Mouse (Mus musculus): ENCODE measurements around the gene Gm17359.

Gm17359 gene

DNA sequence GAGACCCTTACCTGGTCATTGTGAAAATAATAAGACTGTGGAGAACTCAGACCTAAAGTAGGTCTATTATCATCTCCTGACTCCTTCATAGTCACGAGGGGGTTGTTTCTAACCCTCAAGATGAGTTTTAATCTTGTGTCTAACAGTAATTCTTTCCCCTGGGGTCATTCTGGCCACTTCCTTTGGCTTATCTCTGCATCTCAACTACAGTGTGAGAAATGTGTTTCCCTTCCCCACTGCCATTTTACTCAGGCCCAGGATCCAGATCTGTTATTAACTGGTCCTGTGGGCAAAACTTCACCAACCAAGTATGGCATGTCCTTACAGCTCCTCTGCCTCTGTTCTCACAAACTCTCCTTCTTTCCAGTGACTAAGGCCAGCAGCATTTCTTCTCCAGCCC, 12.8 kb downstream of the Gm17359 start:
- DNase-seq (ENCODE audit: low read depth, low spot score) = no peak

DNA sequence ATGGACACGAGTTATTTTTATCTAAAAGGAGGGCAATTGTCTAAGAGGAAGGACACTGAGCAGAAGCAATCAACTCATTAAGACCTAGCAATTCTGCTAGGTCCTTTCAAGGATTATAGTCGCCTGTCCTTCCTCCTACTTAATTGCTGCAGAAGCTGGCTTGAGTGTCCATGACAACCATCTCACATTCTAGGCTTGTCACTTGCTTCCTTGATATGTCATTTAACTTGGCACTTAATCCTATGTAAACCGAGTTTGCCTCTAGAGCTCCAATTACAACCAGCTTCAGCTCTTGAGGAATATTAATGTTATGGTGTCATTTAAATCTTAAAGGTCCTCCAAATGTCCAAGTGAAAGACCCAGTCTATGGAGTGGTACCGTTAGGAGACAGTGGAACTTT, 22.3 kb downstream of the Gm17359 start:
- no peak for DNase-seq (ENCODE audit: low read depth, low spot score)

DNA sequence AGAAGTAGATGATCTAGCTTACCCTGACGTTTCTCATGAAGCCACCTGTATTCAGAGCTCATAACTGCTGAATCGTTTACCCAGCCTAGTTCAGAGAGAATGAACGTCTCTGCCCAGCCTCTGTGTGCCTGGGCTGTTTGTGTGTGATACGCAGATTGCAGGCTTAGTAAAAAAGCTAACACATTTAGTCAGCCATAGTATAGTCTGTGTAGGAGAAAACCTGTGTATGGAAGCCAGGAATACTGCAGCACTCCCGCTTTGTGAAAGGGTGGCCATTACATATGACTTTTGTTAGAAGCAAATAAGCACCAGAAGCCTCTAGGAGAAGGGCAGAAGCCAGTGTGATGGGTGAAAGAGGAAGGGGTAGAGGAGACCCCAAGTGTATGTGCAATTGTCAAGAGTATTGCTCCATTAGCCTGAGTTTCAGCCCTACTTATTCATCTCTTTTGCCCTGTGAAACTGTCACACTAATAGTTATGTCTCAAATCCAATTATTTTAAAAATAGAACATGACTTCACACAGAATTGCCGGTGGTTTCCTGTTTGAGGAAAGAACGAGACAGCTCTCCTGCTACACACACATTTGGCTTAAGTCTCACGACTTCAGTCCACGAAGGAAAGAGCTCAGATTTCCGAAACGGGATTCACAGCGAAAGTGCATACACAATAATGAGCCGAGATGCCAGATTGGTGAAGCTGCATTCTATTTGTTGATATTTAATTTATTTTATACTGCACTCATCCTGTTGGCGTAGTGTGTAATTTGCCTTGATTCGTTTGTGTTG, 24.0 kb downstream of the Gm17359 start:
- no peak for DNase-seq (ENCODE audit: low read depth, low spot score)

DNA sequence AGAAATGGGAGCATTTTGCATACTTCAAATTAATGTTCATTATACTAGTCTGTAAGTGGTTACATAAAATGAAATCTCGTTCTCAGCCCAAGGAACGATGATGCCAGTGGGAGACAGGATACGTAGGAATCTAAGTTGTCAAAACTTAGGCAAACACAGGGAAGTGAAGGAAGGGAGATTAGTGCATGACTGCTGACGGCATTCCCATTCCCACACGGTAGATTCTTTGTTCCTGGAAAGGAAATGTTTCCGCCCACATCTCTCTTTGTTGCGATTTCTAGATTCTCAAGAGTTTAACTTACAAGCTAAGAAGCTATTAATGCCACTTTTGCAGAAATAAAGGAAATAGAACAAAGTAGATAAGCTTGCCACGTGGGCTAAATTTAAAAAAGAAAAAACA, 29.6 kb downstream of the Gm17359 start:
- no peak for DNase-seq (ENCODE audit: low read depth, low spot score)

DNA sequence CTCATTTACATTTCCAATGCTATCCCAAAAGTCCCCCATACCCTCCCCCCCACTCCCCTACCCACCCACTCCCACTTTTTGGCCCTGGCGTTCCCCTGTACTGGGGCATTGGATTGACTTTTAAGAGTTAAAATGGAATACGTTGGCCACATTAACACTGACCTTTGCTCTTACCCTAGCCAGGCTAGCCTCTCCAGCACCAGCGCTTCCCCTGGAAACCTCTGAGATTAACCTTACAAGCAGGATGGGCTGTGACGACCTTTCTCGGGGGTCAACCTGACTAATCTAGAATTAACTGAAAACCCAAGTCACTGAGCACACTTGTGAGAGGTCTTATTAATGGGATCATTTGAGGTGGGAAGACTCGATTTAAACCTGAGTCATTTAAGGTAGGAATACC, 31.8 kb downstream of the Gm17359 start:
- no peak for DNase-seq (ENCODE audit: low read depth, low spot score)

DNA sequence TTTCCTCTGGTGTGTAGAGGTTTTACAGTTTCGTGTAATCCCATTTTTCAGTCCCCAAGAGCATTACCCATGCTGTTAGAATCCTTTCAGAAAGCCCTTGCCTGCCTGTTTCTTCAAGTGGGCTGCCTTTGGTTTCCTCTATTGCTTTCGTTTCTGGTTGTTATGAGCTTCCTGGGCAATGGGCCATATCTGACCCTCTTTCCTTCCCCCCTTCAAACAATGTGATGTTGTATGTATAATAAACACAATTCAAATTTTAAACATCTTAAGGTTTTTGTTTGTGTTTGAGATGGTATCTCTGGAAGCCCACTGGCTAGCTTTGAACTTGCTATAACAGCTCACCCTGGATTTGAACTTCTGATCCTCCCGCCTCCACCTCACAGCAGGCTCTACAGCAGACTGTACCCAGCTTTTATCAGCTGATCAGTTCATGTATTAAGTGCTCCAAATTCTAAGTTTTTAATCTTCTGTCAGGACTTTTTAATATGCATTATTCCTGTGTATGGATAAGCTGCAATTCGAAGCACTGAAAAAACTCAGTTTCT, 34.0 kb downstream of the Gm17359 start:
- DNase-seq (ENCODE audit: low read depth, low spot score) = no peak

DNA sequence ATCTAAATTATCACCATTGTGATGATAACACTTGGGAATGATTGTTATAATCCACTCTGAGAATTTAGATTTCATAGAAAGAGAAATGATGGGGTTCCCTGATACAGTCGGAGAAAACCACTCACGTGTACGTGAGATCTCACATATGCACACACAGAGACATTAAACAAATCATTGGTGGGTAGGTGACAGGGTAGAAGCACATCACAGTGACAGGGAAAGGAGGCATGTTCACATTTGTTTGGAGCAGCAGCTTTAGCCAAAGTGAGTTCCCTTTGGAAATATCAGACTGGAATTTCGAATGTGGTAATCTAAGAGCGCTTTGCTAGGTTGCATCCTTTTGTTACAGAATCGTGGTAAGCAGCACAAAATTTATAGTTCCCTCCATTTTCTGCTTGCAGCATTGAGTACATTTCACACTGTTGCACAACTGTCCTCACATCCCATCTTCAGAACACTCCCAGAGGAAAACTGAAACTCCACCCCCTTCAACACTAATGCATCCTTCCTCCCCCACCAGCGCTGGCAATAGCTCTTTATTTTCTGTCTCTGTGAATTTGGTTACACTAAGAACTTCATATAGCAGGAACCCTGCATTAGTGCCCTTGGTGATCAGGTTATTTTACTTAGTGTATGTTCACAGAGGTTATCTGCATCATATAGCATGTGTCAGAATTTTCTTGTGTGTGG, 35.2 kb downstream of the Gm17359 start:
- DNase-seq (ENCODE audit: low read depth, low spot score) = no peak

DNA sequence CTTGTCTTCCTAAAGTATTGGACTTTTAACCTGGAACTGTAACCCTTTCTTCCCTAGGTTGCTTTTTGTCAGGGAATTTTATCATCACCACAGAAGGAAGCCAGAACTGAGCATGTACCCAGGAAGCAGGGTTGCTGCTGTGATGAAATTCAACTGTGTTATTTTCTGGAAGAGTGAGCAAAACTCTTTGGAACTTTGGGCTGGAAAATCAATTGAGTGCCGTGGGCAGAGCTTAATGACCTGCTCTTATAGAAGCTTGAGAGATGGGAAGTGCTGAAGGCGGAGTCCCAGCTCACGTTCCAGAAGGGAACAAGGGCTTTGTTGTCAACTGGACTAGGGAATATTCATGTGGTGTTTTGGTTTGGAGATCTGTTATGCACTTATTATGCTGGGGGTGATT, 37.5 kb downstream of the Gm17359 start:
- DNase-seq (ENCODE audit: low read depth, low spot score) = no peak

DNA sequence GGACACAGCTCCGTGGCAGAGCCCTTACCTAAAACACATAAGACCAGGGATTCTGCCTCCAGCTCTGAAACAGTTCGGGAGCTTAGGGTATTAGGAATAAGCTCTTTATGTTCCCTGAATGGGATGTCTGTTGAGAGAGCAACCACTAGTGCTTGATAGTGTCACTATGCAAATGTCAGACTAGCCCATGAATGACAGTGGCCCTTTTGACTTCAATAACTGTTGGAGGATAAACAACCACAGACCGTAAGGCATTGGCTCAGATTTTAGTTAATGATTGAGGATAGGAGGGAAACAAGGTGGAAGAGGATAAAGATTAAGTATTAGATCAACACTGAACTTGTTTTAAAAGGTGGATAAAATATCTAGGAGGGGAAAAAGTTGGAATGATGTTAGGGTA, 41.6 kb downstream of the Gm17359 start:
- DNase-seq (ENCODE audit: low read depth, low spot score) = no peak

DNA sequence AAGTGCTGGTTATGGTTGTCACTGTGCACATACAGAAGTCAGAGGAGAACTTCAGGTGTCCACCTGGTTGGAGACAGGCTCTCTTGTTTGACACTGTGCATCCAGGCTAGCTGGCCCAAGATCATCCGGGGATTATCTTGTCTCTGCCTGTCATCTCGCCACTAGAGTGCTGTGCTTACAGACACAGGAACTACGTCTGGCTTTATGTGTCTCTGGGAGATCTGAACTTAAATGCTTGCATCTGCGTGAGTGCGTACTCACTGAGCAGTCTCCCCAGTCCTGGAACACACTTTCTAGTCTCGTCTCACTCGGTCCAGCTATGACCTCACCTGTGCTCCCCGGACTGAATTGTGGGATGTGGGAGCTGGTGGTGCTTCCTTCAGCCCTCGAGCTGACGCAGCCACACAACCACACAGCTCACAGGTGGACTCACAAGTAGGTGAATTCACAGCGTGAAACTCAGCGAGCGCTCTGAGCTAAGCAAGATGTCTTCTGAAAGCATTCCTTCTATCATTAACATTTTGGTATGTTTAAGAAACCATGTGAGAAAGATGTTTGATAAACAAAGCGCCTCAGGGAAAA, 42.9 kb downstream of the Gm17359 start:
- DNase-seq (ENCODE audit: low read depth, low spot score) = no peak

DNA sequence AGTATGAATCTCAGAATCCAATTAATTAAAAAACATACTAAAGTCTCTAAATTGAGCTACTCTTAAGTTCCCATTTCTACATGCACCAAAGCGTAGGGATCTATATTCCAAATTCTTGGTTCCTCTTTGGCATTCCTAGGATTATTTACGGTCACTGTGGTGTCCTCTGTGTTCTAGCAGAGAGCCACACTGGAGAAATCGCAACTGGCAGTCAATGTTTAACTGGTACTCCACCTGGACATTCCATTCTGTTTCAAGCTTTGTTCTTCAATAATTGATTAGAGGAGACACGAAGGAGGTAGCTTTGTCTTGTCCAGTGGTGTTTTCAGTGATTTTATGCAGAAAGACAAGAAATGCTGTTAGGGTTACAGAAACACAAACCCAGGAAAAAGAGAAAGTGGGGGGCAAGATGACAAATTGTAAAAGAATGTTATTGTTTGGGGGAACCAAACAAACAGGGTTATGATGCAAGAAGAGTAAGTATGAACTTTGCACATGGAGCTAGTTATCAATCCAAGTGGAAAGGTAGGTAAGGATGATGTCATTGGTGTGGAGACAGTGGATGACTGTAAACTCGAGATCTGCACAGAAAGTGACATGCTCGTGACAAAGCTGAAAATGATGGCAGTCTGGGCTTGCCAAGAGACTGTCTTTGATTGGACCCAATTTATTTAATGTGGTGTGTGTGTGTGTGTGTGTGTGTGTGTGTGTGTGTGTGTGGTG, 43.6 kb downstream of the Gm17359 start:
- no peak for DNase-seq (ENCODE audit: low read depth, low spot score)

DNA sequence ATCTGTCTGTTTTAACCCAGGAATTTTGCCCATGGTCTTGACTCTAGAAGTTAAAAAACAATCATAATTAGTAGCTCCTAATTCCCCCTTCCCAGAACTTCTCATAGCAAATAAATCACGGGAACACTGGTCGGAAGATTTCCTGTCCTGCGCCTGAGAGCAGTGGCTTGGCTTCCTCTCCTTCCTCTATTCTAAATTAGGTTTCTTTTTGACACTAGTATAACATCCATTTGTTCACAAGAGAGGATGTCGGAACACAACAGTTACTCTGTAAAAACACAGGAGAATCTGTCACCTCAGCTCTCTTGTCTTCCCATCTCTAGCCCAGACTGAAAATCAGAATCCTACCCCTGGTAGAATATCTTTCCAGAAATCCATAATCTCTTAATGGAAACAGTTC, 44.9 kb downstream of the Gm17359 start:
- DNase-seq (ENCODE audit: low read depth, low spot score) = no peak

DNA sequence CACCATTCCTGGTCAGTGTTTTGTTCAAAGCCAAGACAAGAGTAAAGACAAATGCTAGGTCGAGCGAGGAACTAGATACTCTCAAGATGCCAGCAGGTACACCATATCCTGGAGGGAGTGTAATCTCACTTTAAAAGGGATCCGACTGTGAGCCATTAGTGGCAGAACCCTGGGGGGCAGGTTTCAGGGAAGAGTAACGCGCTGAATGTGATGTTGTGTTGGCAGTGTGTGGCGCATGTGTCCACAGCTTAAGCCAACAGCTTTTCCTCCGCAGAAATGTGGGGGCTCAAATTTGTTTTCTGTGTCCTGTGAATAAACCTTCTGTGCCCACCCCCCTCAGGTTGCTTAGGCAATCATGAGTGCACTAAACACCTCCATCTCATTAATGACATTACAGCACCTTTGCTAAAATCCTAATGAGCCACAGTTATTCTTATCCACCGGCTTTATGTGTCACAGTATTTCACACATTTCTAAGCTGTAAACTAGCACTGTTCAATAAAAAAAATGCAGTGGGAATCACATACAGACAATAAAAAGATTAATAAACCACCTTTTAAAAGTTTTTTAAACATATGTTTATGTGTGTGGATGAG, 49.1 kb downstream of the Gm17359 start:
- no peak for DNase-seq (ENCODE audit: low read depth, low spot score)

DNA sequence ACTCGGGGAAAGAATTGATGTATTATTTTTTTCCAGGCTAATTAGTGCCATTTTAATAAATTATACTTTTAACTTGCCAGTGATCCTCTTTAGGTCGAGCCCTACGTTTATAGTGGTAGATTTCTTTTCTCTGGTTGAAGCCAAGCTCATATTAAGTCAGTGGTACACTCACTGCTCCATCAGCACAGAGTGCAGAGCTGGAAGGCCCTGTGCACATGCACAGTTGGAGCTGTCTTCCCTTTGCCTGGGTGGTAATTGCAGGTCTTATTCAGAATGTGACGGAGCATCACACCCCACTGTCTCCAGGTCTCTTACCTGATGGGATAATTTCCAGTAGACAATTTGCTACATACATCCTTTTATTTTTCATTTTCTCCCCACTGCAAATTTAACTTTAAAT, 52.6 kb downstream of the Gm17359 start:
- DNase-seq (ENCODE audit: low read depth, low spot score) = no peak

DNA sequence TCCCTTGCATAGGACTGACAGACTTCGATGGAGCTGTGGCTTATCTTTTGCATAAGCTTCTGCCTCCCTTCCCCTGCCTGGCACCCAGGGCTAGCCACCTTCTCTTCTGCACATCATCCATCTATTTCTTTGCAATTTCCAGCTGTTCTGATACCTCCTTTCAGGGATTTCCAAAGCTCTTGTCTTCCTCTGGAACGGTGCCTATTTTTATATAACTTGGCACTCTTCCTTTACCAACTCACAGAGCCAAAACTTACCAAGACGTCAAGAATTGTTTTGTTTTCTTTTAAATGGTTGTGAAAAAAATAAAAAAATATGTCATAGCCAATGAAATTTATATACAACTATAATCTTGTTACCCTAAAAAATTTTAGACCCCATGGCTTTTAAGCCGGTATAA, 64.1 kb downstream of the Gm17359 start:
- peak; percentile 15 for DNase-seq (ENCODE audit: low read depth, low spot score)

DNA sequence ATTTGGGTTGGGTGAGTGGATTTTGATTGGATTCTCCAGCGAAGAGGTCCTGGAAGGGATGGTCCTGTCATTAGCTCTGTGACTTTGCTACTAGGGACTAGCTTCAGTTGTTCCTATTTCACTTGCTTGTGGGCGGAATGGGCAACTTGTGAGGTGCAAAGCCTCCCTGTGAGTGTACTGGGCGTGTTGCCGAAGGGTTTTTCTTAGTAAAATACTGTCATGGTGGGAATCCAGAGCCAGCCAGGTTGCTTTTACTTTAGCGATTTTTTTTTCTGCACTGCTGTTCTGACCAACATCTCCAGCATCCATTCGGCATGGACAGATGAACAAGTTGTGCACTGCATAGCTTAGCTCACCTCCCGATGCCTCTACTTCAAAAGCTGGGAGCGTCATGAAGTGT, 65.6 kb downstream of the Gm17359 start:
- no peak for DNase-seq (ENCODE audit: low read depth, low spot score)

DNA sequence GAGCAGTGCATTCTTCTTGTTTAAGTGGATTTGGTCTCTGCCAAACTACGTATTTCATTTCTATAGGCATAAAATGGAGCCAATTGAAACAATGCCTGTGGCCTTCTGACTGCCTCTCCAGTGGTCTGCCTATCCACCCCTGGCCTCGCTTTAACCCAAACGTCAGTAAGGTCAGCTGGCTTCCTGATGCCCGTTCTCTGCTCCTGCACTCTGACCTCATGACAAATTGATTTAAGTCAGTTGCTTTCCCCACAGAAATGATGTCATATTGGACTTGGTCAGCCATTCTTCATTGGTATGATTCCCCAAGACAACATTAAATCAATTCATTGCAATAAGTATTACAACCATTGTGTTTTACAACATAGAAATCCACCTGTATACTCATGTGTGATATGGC, 72.1 kb downstream of the Gm17359 start:
- DNase-seq (ENCODE audit: low read depth, low spot score) = no peak

DNA sequence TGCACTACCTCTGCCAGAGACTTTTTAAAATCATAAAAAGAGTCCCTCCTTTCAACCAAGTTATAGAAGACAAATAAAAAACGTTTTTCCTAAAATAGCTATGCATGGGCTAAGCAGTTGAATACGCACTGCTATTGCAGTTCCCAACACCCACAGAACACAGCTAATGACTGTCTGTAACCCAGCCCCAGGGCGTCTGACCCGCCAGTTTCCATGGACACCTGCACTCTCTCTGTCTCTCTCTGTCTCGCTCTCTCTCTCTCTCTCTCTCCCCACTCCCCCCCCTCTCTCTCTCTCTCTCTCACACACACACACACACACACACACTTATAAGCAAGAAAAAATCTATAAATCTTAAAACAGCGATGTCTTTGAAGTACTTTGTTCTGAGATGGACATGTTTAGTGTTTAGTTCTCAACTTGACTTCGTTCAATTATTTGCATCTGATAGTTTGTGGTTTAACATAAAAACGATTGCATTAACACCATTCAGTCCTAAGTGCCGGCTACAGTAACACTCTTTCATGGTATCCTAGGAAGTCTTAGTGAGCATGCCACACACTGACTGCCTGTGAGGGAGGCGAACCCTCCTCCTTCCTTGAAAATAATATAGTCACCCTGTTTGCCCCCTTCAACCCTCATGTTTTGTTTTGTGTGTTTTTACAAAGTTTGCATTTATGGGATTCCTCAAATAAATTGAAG, 73.6 kb downstream of the Gm17359 start:
- DNase-seq (ENCODE audit: low read depth, low spot score) = no peak

DNA sequence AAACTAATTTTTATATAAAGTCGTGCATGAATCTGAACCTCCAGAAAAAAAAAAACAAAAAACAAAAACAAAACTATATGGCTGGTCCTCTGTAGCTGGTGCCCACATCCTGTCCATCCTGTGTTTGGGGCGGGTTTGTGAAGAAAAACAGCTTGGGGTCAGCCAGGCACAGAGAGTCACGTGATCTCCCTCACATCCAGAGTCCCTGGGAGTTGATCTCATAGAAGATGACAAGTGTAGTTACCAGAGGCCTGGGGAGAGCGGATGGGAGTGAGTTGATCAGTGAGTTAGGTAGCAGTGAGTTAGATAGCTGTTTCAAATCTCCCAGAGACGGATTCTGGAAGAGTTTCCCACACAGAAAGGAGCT, 74.2 kb downstream of the Gm17359 start:
- DNase-seq (ENCODE audit: low read depth, low spot score) = no peak

DNA sequence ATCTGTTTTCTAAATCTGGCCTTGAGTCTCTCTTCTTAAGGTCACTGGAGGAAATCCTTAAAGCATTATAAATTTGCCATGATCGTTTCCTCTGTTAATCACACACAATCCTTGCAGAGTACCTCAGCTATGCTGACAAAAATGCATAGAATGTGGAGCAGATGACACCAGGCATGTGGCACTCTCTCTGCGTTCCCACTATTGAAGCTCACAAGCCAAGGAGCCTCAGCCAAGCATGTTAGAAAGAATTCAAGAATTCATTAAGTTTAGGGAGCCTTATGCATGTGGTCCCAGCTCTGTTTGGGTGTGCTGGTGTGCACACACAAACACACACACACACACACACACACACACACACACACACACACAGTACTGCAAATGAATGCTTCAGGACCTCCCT, 75.2 kb downstream of the Gm17359 start:
- no peak for DNase-seq (ENCODE audit: low read depth, low spot score)

DNA sequence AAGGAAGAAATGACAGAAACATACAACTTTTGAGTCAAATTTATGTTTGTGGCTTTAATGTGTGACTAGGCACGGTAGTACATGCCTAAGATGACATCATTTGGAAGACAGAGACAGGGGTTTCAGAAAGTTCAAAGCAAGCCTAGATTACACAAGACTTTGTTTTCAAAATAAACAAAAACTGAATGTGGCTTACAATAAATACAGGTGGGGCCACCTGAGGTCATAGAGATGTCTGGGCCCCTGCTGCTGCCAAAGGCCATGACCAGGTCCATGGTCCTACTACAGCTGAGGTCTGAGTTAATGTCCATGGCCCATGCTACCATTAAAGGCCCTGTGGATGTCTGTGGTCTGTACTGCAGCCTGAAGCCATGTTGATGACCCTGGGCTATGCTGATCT, 77.0 kb downstream of the Gm17359 start:
- DNase-seq (ENCODE audit: low read depth, low spot score) = no peak
